Mouse (Mus musculus) fibroblast of lung, adult 2 months (primary cell): ENCODE data around the gene Glt28d2.
"Not testable (repeated sequence)": the region's sequence is repeated elsewhere in the genome, so short reads cannot be mapped to it uniquely, and the experiment has no call there.

ENCODE experiments used
- DNase-seq: peaks from one replicate; pipeline ENCODE4 v3.0.0-alpha.2; 2011; ENCODE audit warnings: low read depth

The Glt28d2 gene

DNA sequence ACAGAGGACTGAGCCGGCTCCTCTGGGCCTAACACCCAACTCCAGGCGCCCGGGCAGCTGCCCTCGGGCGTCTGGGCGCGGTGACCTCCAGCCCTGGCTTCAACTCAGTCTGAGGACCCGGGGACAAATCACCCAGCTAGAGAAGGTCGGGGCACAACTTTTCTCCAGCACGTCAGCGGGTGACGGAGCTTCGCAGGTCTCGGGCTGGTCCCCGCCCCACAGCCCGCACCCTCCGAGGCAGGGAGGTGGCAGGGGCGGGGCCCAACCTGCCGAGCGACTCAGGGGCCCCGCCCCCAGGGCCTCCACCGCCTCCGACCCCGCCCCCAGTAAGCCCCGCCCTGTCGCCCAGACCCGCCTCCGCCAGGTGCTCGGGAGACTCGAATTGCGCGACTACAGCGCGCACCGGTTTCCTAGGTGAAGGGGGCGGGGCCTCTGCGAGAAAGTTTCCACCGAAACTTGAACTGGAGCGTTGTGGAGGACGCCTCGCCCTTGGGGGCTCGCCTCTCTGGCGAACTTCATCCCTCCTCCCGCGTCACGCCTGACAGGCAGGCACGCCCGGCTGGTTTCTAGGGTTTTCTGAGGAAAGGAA is at the start of gene Glt28d2, which contains the start of gene Gm37240:
Gene Glt28d2 (minus strand): TSS at position 278 of the 589 bp plus-strand sequence.
Gene Gm37240 (minus strand): TSS at position 280 of the 589 bp plus-strand sequence.
- DNase-seq: peak; percentile 46

DNA sequence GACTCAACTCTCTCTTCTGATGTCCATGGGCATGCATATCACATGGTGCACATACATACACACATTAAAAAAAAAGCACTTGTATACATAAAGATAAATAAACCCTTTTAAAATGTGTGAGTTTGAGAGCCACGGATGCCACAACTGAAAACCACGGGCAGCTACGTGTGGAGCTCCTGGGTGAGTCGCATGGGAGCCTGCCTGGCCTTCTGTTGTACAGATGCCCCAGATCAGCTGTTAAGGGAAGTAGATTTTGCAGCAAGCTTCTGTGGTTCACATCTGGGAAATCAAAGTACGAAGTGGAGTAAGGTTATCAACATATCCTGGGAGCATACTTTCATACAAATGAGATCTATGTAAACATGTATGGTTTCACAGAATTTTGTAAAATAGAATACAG is 46.3 kb upstream of the Glt28d2 start:
- DNase-seq: no peak

DNA sequence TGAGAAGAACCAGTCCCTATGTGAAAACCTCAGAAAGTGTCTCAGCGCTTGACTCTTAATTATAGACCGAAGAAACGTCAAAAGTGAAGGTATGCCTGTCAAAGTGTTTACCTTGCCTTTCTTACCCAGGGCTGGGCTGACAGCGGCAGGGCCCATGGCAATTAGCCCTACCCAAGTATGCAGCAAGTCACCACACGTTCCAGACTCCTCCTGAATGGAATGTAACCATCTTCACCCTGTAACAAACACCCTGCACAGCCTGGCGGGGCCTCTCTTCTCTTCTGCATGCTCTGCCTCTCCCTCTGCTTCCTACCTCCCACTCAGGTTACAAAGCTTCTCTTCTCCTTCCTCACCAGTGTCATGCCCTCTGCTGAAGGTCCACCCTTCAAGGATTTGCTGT is 44.5 kb upstream of the Glt28d2 start:
- no peak for DNase-seq

DNA sequence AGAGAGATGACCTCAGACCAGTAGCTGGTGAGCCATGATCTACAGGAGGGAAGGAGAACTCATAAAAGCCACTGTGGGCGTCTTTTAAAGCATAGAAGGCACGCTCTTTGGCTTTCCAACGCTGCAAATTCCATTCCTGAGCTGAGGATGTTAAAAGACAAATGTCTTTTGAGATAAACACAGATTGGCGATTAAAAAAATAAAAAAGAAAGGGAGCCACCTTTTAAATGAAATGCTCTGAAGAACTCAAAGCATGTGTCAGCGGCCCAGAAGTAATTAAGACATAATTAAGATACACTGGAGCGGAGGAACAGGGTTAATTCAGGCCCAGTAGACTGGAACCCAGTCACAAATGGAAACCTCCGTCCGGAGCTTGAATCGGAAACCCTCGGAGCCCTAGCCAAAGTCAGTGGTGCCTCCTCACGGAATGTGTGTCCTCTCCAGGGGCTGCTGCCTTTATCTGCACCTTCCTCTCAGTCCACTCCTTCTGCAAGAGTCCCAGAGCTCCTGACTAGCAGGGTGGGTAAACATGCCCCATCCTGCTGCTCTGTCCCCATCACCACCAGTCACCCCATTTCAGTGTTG is 43.4 kb upstream of the Glt28d2 start:
- DNase-seq: no peak

DNA sequence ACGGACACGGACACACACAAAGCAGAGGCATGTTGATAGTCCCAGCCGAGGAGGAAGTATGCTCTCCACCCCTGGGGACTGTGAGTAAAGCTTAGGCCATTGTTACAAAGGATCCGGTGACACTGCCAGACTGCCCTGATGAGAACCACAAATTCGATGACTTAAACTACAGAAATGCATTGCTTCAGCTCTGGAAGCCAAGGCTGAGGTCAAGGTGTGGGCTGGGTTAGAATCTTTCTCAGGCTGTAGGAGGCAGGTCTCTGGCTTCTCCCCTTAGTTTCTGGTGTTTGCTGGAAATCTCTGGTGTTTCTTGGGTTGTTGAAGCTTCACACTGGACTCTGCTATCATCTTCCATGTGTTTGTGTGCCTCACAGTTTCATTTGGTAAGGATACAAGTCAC is 42.4 kb upstream of the Glt28d2 start:
- no peak for DNase-seq

DNA sequence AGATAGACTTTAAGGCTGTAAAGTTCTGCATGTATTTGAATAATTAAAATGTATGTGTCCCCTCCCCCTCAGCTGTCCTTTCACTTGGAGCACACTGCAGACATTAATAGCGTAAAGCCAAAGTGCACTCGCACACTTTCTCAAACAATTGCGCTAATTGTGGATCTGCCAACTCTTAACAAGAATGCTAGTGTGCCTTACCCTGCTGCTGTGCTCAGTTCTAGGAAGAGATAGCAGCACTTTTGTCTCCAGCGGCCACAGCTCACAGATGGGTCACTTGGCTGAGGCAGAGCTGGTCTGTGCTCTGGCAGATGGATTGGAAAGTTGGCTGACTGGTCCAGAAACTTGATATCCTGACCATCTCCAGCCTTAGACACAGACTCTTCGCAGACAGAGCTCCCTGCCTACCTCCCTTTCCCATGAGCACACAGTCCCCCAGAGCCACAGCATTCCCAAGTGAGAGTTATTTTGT is 40.9 kb upstream of the Glt28d2 start:
- DNase-seq: no peak

DNA sequence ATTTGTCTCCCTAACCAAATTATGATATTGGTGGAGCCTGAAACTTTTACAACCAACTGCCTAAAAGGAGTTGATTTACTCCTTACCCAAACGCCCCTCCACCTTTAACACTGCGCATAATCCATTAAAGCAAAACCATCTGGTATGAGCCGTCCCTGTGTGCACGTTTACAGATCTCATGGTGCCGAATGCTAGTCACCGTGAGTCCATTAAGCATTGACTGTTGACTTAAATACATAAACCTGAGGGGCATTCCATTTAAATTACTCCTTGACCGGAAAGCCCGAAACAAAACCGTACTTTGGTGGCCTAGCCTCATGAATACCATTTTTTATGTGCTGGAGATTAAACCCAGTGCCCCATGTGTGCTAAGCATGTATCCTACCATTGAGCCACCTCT is 40.0 kb upstream of the Glt28d2 start:
- no peak for DNase-seq

DNA sequence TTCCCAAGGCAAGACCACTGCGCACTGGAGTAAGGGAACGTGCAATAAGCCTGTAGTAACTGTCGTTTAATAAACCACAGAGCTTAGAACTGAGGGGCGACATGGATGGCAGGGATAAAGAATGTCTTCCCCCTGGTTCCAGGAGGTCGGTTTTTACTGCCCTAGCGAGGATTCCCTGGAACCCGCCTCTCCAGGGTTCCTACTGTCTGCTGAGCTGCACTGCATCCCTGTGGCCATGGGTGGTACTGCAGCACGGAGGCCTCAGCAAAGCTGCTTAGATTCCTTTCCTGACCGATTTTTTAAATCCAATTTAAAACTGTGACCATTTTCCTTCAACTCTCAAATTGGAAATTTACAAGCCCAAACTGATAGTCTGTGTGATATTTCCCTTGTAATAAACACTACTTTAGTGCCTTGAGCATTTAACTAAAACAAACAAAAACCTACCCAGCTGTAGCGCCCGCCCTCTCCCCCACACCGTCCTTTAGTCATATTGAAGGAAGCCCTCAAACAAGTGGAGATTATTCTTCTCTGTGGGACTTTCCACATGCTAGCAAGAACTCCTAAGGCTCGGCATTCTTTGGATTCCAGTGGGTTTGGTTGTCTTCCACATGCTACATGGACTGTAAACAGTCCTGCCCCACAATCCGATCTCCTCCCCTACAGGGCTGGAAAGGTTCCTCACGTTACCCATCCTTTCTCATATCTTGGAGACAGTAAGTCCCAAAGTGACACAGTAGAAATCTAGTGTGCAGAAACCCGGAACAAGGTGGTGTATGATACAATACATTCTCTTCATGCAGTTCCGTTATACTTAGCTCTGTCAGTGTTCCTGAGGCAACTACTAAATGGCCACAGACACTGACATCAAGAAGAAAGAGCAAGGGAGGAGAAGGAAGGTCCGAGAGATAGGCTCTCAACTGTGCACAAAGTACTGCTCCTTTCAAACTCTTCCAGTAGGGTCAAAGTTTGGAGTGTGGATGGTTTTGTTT is 36.9 kb upstream of the Glt28d2 start:
- DNase-seq: peak; percentile 70

DNA sequence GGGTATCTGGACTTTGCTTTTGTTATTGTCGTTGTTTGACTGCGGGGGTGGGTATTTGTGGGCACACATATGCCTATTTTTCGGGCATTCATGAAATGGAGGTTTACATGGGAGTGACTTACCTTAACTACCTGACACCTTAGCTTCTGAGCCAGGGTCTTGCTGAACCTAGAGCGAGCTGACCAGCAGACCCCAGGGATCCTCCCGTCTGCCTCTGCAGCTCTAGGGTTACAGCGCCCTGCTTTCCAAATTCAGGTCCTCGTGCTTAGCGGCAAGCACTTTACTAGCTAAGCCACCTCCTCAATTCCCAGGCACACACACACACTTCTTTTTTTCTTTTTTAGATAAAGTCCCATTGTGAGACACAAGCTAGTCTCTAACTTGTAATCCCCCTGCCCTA is 36.0 kb upstream of the Glt28d2 start:
- DNase-seq: no peak

DNA sequence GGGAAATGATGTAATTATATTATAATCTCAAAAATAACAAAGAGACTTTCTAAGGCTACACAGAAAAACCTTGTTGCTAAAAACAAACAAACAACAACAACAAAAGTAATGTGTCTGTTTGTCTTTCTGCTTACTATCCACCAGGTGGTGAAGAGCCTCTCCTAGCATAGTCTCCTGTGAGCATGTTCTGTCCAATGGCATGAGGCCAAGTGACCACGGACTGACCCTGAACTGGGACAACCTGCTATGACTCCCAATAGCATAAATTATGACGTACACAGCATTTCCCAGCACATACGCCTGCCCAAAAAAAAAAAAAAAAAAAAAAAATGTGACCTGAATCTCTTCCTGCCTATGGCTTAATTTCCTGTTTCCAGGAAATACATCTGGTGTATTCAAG is 35.0 kb upstream of the Glt28d2 start:
- DNase-seq: no peak

DNA sequence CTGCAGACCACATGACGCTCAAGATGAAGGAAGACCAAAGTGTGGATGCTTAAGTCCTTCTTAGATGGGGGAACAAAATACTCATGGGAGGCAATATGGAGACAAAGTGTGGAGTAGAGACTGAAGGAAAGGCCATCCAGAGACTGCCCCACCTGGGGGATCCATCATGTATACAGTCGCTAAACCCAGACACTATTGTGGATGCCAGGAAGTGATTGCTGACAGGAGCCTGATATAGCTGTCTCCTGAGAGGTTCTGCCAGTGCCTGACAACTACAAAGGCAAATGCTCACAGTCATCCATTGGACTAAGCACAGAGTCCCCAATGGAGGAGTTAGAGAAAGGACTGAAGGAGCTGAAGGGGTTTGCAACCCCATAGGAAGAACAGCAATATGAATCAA is 33.4 kb upstream of the Glt28d2 start:
- not testable (repeated sequence) for DNase-seq

DNA sequence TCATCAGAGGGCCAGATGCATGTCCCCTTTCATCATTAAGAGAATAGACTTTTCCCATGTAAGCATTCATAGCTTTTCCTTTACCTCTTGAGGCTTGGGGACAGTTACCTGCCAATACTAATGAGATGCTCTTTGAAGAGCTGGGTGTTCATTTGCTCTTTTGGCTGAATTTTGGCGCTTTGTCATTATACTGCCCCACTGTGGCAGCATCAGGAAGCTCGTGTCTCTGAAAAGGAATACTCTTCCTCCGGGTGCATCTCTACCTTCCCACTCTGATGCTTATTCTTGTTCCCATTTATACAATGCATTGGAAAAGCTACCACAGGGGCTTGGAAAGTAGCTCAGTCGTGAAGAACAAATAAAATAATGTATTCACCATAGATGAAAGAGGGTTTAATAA is 30.3 kb upstream of the Glt28d2 start:
- DNase-seq: no peak

DNA sequence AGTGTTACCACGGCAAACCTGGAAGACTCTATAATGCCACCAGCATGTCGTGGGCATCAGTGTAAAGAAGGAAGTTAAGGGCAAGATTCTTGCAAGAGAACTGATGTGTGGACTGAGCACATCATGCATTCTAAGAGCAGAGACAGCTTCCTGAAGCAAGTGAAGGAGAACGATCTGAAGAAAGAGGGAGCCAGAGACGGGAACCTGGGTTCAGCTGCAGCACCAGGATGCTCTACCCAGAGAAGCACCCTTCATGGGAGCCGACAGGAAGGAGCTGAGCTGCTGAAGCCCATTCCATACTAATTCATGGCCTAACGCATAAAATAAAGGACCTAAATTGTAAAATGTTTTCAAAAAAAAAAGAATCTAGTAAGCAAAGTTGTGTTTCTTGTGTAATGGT is 27.5 kb upstream of the Glt28d2 start:
- DNase-seq: no peak

DNA sequence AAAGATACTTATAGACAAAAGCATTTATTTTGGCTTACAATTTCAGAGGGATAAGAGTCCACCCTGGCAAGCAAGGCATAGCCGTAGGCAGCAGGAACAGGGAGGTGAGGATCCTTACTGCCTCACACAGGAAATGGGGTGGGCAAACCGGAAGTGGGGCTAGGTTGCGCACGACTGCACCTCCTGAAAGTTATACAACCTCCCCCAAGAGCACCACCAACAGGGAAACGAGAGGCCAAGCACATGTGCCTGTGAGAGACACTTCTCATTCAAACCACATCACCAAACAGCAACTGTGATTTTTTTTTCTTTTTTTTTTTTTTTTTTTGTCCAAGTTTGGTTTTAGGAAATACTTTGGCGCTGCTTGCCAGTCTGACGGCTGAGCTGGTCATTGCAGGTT is 19.8 kb upstream of the Glt28d2 start:
- no peak for DNase-seq

DNA sequence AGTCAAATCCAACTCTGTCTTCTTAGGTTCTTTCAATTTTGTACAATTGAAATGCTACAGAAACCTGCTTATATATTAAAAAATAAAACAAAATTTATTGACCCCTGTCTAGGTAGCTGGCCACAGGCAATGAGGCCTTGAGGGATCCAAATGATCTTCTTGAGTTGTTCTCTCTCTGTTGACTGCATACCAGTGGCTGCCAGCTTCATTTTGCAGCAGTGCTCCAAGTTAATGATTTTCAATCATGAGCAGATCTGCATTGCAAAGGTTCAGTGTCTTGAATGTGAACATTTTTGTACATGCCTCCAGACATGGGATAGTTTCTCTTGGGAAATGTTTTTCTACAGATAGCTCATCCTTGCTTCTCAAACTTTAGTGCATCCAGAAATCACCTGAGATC is 17.1 kb upstream of the Glt28d2 start:
- no peak for DNase-seq

DNA sequence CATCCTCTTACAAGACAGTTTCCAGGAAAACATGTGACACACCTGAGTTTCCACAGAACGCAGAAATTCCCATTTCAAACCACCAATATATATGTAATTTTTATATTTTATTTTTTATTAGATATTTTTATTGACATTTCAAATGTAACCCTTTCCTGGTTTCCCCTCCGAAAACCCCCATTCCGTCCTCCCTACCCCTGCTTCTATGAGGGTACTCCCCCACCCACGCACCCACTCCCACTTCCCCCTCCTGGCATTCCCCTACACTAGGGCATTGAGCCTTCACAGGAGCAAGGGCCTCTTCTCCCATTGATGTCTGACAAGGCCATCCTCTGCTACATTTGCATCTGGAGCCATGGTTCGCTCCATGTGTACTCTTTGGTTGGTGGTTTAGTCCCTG is 7.7 kb upstream of the Glt28d2 start:
- DNase-seq: no peak

DNA sequence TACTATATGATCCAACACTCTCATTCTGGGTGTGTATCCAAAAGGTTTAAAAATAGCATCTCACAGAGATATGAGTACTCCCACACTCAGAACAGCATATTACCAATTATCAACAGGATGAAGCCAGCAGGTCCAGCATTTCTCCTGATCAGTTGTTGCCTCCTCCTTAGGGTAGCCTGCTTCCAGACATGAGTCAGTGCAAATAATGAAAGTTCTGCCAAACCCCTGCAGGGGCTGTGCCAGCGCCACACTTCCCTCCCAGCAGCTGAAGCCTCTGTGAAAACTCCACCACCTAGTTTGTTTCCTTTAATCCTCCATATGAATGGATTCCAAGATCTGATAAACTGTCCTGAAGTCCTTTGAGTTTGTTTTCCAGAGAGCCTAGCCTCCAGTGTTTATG is 4.3 kb upstream of the Glt28d2 start:
- peak; percentile 51 for DNase-seq

DNA sequence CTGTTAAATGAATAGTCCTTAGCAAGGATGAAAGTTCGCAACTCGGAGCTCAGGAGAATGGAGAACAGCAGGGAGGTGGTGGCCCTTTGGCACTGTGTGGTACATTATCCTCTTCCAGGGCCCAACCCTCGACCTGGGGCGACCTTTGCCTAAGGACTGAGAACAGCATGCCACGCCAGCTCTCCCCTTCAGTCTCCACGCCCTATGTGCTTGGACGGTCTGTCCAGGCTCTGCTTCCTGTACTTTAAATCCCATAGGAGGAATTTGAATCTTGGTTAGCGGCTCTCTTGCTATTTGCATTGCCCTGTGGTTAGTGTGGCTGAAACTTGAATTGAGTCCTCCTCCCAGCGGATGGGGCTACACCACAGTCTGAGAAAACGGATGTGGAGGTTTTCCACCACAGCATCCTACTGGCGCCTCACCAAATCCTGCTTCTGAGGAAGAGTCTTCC is 930 bp upstream of the Glt28d2 start:
- DNase-seq: no peak

DNA sequence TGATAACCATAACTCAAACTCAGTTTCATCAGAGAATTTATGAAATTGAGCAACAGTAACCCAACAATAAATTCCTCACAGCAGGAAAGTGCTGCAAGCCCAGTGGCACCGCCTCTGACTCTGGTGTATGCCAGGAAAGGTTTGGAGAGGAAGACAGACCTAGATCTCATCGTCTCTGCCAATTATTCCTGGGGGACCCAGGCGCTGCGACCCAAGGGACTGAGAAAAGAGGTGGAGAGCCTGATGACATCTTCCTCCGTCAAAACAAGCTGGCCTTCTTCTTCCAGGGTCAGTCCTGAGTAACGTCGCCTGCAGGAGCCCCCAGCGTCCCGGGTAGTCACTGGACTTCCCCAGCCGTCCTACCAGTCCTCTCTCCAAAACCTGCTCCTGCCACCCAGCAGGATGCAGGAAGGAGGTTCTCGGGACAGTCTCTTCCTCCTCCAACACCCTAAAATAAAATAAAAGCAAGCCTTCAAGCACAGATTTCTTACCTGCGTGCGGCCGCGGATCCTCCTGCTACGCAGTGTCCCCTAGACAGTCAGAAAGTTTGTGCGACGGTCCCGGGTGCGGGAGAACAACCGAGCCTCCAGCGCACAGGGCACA is 579 bp downstream of the Glt28d2 start:
- no peak for DNase-seq

DNA sequence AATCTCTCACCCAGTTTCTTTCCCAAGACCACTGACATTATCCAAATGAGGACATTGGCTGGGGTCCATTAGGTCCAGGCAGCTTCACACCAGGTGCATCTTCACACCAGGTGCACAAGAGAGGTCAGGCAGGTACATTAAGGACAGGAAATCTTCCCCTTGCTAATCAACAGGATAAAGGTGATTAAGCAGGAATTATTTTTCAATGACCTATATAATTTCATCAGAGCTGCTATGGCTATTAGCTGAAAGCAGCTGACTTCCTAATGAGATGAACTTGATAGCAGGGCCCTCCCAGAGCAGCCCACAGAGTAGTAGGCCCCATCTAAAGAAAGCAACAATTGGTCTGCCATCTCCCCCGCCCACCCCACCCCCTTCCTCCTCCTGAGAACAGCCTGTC is 1.4 kb downstream of the Glt28d2 start:
- DNase-seq: no peak

DNA sequence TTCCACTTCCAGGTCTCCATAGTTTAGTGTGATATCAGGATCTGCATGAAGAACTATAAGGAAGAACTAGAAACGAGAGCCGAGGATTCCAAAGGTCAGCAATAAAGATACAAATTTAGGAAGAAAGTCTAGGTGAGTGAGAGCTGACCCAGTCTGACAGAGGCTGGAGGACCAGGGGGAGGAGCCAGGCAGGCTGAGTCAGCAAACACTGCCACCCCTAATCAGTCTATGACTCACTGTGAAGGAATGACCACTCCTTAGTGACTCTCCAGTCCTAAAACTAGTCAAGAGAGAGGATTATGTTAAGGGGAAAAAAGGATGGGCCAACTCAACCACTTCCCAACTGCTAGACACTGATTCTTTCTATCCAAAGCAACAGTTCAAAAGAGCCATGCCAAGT is 6.6 kb downstream of the Glt28d2 start:
- no peak for DNase-seq

DNA sequence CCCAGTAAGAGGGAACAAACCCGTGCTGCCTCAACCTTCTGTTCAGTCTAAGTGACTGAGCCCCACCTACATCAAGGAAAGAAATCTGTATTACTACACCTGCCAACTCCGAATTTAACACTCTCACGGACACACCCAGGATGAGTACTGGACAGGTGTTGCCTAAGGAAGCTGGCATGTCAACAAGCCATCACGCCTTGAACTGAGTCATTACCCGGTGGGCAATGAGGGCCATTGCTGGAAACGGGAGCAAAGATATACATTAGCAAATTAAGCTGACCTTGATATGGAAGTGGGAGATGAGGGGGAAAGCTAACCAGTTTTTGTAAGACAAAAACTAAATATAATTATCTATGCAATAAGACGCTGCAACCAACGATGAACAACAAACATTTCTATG is 7.2 kb downstream of the Glt28d2 start:
- DNase-seq: no peak
